Mouse (Mus musculus) G1E (cell line): ENCODE measurements at regions not wholly inside any gene's neighbourhood (a gene's known extent, or its start where the extent isn't known, plus 50 kb on each side); places are given as distances from the start of the nearest gene placed in this dataset.

Experiments used
- ATAC-seq: 2 replicates; pipeline ENCODE4 v1.8.0; 2016; ENCODE audit warnings: mild to moderate bottlenecking; ENCODE audit not compliant: insufficient number of reproducible peaks, poor library complexity, low FRiP score, severe bottlenecking; ENCODE audit errors: extremely low read depth
- DNase-seq: peaks from one replicate; pipeline ENCODE4 v3.0.0; 2012; ENCODE audit warnings: low spot score
- H3K27me3 ChIP-seq: 2 replicates; pipeline ENCODE4 v1.6.1; 2012; ENCODE audit warnings: mild to moderate bottlenecking, low read length, inconsistent platforms; ENCODE audit not compliant: insufficient read depth
- H3K36me3 ChIP-seq: replicated peaks from 2 replicates; pipeline ENCODE3; 2012; ENCODE audit warnings: mild to moderate bottlenecking, inconsistent platforms
- H3K4me1 ChIP-seq: 2 replicates; pipeline ENCODE4 v1.6.1; 2012; ENCODE audit warnings: low read depth, low read length, inconsistent platforms, mixed read lengths; ENCODE audit not compliant: insufficient read depth
- H3K4me3 ChIP-seq: 2 replicates; pipeline ENCODE4 v1.5.1; 2012; ENCODE audit warnings: low read depth, mild to moderate bottlenecking, inconsistent platforms, low read length, moderate library complexity, mixed read lengths
- H3K9me3 ChIP-seq: replicated peaks from 2 replicates; pipeline ENCODE4 v1.6.1; 2012; ENCODE audit warnings: inconsistent platforms
- CTCF ChIP-seq: IDR thresholded peaks from 2 replicates; pipeline ENCODE4 v1.5.1; 2012; ENCODE audit warnings: low read depth, low read length, inconsistent platforms, mixed read lengths
- GATA1 ChIP-seq: IDR thresholded peaks from 2 replicates; pipeline ENCODE4 v1.6.1; 2012; ENCODE audit warnings: borderline replicate concordance, low read length, inconsistent platforms, mixed read lengths
- GATA2 ChIP-seq: IDR thresholded peaks from 2 replicates; pipeline ENCODE4 v1.6.1; 2012; ENCODE audit warnings: low read depth, low read length, inconsistent platforms, borderline replicate concordance
- POLR2AphosphoS5 ChIP-seq: IDR thresholded peaks from 2 replicates; pipeline ENCODE4 v1.6.1; 2012; ENCODE audit warnings: low read depth, low read length, inconsistent platforms; ENCODE audit not compliant: insufficient replicate concordance
- TAL1 ChIP-seq: conservative IDR thresholded peaks from 2 replicates; pipeline ENCODE4 v1.6.1; 2012; ENCODE audit warnings: low read depth, low read length, inconsistent platforms, mixed read lengths

GRCm38 (mm10) chr5:17276782-17277578, 96.0 kb upstream of the Speer4f2 start:
- no peak for DNase-seq
- H3K4me3 ChIP-seq = no peak overlapping the region
- H3K4me1 ChIP-seq = no peaks in the 10 kb centered on the region
- H3K9me3 ChIP-seq = no peaks in the 10 kb centered on the region
- H3K27me3 ChIP-seq = no peaks in the 10 kb centered on the region
- ATAC-seq = no peak
- TF ChIP-seq TAL1 = no peak
- no peaks in the 10 kb centered on the region for H3K36me3 ChIP-seq

- DNase-seq = no peak
- TF ChIP-seq CTCF = no peak
- TF ChIP-seq GATA1 = no peak
- no peak for TF ChIP-seq GATA2
- no peak for TF ChIP-seq POLR2AphosphoS5
- TF ChIP-seq TAL1 = no peak
- H3K36me3 ChIP-seq = no peaks in the 10 kb centered on the region
- no peaks in the 10 kb centered on the region for H3K4me1 ChIP-seq
- no peaks in the 10 kb centered on the region for H3K9me3 ChIP-seq
- no peak overlapping the region for H3K4me3 ChIP-seq
- H3K27me3 ChIP-seq = no peaks in the 10 kb centered on the region
- ATAC-seq = no peak
These were observed 92.8 kb upstream of the Speer4f2 start for GRCm38 (mm10) chr5:17280203-17280602.

DNA sequence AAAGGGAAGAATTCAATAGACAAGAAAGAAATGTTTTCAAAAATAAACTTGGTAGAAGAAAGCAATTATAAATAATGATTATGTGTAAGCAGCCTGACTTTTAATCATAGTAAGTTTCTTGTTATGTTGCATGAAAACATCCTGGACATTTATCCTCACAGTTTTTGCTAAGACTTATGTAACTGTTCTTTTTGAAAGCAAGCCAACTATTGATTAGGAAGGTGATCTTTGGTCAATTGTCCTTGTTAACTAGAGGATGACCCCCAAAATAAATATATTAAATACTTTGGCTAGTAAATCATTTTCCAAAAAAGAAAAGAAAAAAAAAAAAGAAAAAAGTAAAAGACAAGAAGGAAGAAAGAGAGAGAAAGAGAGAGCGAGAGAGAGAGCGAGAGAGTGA, 92.0 kb upstream of the Speer4f2 start:
- Histone ChIP-seq H3K9me3 (no peaks in the 10 kb centered on the region), H3K36me3 (no peaks in the 10 kb centered on the region), H3K4me3 (no peak overlapping the region), H3K4me1 (no peaks in the 10 kb centered on the region), H3K27me3 (no peaks in the 10 kb centered on the region)
- no peak for TF ChIP-seq TAL1
- no peak for TF ChIP-seq CTCF
- TF ChIP-seq POLR2AphosphoS5 = no peak
- TF ChIP-seq GATA2 = no peak
- no peak for TF ChIP-seq GATA1
- ATAC-seq (no peak), DNase-seq (no peak)

DNA sequence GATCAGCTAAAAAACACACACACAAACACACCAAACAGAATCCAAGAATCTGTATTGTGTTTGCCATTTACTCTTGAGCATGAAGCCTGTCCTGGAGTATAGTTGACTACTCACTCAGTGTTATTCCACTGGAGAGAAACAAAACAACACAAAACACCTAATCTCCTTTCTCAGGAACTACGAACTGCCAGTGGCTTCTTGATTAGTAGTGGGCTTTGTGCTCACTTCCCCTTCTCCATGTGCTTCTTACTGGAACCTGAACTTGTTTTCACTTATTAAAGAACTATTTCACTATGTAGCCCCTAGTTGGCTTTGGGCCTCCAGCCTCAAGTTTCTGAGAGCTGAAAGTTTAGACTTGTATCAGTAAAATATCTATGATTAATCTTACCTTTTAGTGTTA, 84.0 kb upstream of the Speer4f2 start:
- Histone ChIP-seq H3K27me3 (no peaks in the 10 kb centered on the region), H3K9me3 (no peaks in the 10 kb centered on the region), H3K36me3 (no peaks in the 10 kb centered on the region), H3K4me3 (no peak overlapping the region), H3K4me1 (no peaks in the 10 kb centered on the region)
- DNase-seq (no peak), ATAC-seq (no peak)
- TF ChIP-seq GATA1 (no peak), GATA2 (no peak), CTCF (no peak), POLR2AphosphoS5 (no peak), TAL1 (no peak)

GRCm38 (mm10) chr5:17292559-17292958, 80.4 kb upstream of the Speer4f2 start:
- H3K27me3 ChIP-seq = no peaks in the 10 kb centered on the region
- no peaks in the 10 kb centered on the region for H3K4me1 ChIP-seq
- no peaks in the 10 kb centered on the region for H3K36me3 ChIP-seq
- no peaks in the 10 kb centered on the region for H3K9me3 ChIP-seq
- TF ChIP-seq CTCF (no peak), TAL1 (no peak), POLR2AphosphoS5 (no peak), GATA1 (no peak), GATA2 (no peak)
- ATAC-seq = no peak
- DNase-seq = no peak
- H3K4me3 ChIP-seq = no peak overlapping the region

GRCm38 (mm10) chr5:17296571-17297035, 76.4 kb upstream of the Speer4f2 start:
- Histone ChIP-seq H3K36me3 (no peaks in the 10 kb centered on the region), H3K9me3 (no peaks in the 10 kb centered on the region), H3K27me3 (no peaks in the 10 kb centered on the region), H3K4me1 (no peaks in the 10 kb centered on the region), H3K4me3 (no peak overlapping the region)
- ATAC-seq = no peak
- DNase-seq = no peak
- TF ChIP-seq CTCF = no peak

GRCm38 (mm10) chr5:17299846-17300245, 73.1 kb upstream of the Speer4f2 start:
- TF ChIP-seq TAL1 = no peak
- no peak for TF ChIP-seq CTCF
- TF ChIP-seq GATA2 = no peak
- TF ChIP-seq POLR2AphosphoS5 = no peak
- no peak for TF ChIP-seq GATA1
- Histone ChIP-seq H3K4me3 (no peak overlapping the region), H3K36me3 (no peaks in the 10 kb centered on the region), H3K4me1 (no peaks in the 10 kb centered on the region), H3K9me3 (no peaks in the 10 kb centered on the region), H3K27me3 (no peaks in the 10 kb centered on the region)
- no peak for ATAC-seq
- DNase-seq = no peak
